Mouse (Mus musculus) MEL (cell line): Measurements from ENCODE around the gene Safb. TPM values are rescaled to one million over a fixed set of nuclear protein-coding genes. Genes with fewer than 3 reads are reported as not detected.
A peak's percentile ranks its signal among the peaks of the same experiment; 100 is the strongest.

ENCODE experiments used
- DNase-seq: peaks from one replicate; pipeline ENCODE4 v3.0.0; 2011; ENCODE audit warnings: low read depth, low spot score
- H3K27ac ChIP-seq: 2 replicates; pipeline ENCODE4 v1.5.1; 2012; ENCODE audit warnings: low read depth, mild to moderate bottlenecking, control low read depth, low read length, moderate library complexity; ENCODE audit not compliant: control insufficient read depth
- H3K27me3 ChIP-seq, 2 experiments: fragments of 150-350 bp in 1 of 2; sonication (generic) in 1 of 2; 2 replicates each; pipeline ENCODE4 v1.6.1; 2012; ENCODE audit warnings: low read length in 2 of 2, mild to moderate bottlenecking in 2 of 2, improper control_type of control experiment in 1 of 2, moderate library complexity in 1 of 2; ENCODE audit not compliant: insufficient read depth in 2 of 2, control insufficient read depth in 1 of 2
- H3K36me3 ChIP-seq, 2 experiments: 2 replicates each; pipeline ENCODE4 v1.6.1; 2012 to 2014; ENCODE audit warnings: low read length in 2 of 2, improper control_type of control experiment in 1 of 2, inconsistent platforms in 1 of 2, mild to moderate bottlenecking in 1 of 2; ENCODE audit not compliant: insufficient read depth in 2 of 2, control insufficient read depth in 1 of 2
- H3K4me1 ChIP-seq, 2 experiments: fragments of 150-350 bp in 1 of 2; sonication (generic) in 1 of 2; 2 replicates each; pipeline ENCODE4 v1.6.1; 2012; ENCODE audit warnings: low read length in 2 of 2, improper control_type of control experiment in 1 of 2, mild to moderate bottlenecking in 1 of 2; ENCODE audit not compliant: insufficient read depth in 2 of 2, control insufficient read depth in 1 of 2
- H3K4me3 ChIP-seq, 2 experiments: fragments of 150-350 bp in 1 of 2; sonication (generic) in 1 of 2; 2 replicates each; pipeline ENCODE4 v1.5.1; 2012; ENCODE audit warnings: low read depth in 2 of 2, low read length in 2 of 2, mild to moderate bottlenecking in 2 of 2, moderate library complexity in 2 of 2, control low read depth in 1 of 2, improper control_type of control experiment in 1 of 2; ENCODE audit not compliant: control insufficient read depth in 1 of 2, insufficient read depth in 1 of 2
- H3K79me2 ChIP-seq: 2 replicates; pipeline ENCODE4 v1.6.1; 2012; ENCODE audit warnings: mild to moderate bottlenecking, low read length, moderate library complexity; ENCODE audit not compliant: control insufficient read depth, poor library complexity, insufficient read depth
- H3K9ac ChIP-seq: 2 replicates; pipeline ENCODE4 v1.6.1; 2012; ENCODE audit warnings: low read depth, mild to moderate bottlenecking, control low read depth, low read length, moderate library complexity; ENCODE audit not compliant: control insufficient read depth, poor library complexity, severe bottlenecking
- H3K9me3 ChIP-seq: fragments of 150-350 bp; sonication (generic); replicated peaks from 2 replicates; pipeline ENCODE4 v1.6.1; 2012; ENCODE audit warnings: mild to moderate bottlenecking, low read length, improper control_type of control experiment, moderate library complexity; ENCODE audit not compliant: insufficient read depth
- BHLHE40 ChIP-seq: IDR thresholded peaks from 2 replicates; pipeline ENCODE4 v1.6.1; 2012; ENCODE audit warnings: low read depth, mild to moderate bottlenecking, inconsistent platforms, low read length, improper control_type of control experiment, borderline replicate concordance
- CHD1 ChIP-seq: IDR thresholded peaks from 2 replicates; pipeline ENCODE4 v1.6.1; 2012; ENCODE audit warnings: low read depth, mild to moderate bottlenecking, inconsistent platforms, low read length, improper control_type of control experiment
- CTCF ChIP-seq, 3 experiments: IDR thresholded peaks in 2 of 3; conservative IDR thresholded peaks in 1 of 3; 2 replicates each; pipeline ENCODE4 v1.5.1; 2011 to 2012; ENCODE audit warnings: low read length in 3 of 3, low read depth in 2 of 3, mild to moderate bottlenecking in 2 of 3, improper control_type of control experiment in 1 of 3, inconsistent platforms in 1 of 3, mixed read lengths in 1 of 3, moderate library complexity in 1 of 3; ENCODE audit not compliant: control insufficient read depth in 1 of 3, insufficient read depth in 1 of 3, poor library complexity in 1 of 3, severe bottlenecking in 1 of 3
- E2F4 ChIP-seq: IDR thresholded peaks from 2 replicates; pipeline ENCODE4 v1.6.1; 2011; ENCODE audit warnings: low read depth, low read length, improper control_type of control experiment, borderline replicate concordance
- ELF1 ChIP-seq: IDR thresholded peaks from 2 replicates; pipeline ENCODE4 v1.6.1; 2014; ENCODE audit warnings: low read depth, mild to moderate bottlenecking, inconsistent platforms, low read length, improper control_type of control experiment, moderate library complexity
- EP300 ChIP-seq, 2 experiments: IDR thresholded peaks; 2 replicates each; pipeline ENCODE4 v1.6.1; 2011; ENCODE audit warnings: improper control_type of control experiment in 2 of 2, low read length in 2 of 2, low read depth in 1 of 2, mild to moderate bottlenecking in 1 of 2
- ETS1 ChIP-seq: IDR thresholded peaks from 2 replicates; pipeline ENCODE4 v1.6.1; 2012; ENCODE audit warnings: low read depth, mild to moderate bottlenecking, inconsistent platforms, low read length, improper control_type of control experiment, moderate library complexity
- GABPA ChIP-seq: IDR thresholded peaks from 2 replicates; pipeline ENCODE4 v1.6.1; 2012; ENCODE audit warnings: low read depth, mild to moderate bottlenecking, inconsistent platforms, low read length, improper control_type of control experiment, moderate library complexity
- GATA1 ChIP-seq: IDR thresholded peaks from 2 replicates; pipeline ENCODE4 v1.6.1; 2011; ENCODE audit warnings: low read depth, low read length, improper control_type of control experiment
- HCFC1 ChIP-seq: IDR thresholded peaks from 2 replicates; pipeline ENCODE4 v1.6.1; 2012; ENCODE audit warnings: low read depth, mild to moderate bottlenecking, inconsistent platforms, low read length, improper control_type of control experiment, moderate library complexity
- KAT2A ChIP-seq: conservative IDR thresholded peaks from 2 replicates; pipeline ENCODE4 v1.6.1; 2012; ENCODE audit warnings: low read depth, low read length, improper control_type of control experiment, inconsistent platforms
- MAFK ChIP-seq: IDR thresholded peaks from 2 replicates; pipeline ENCODE4 v1.6.1; 2011; ENCODE audit warnings: low read depth, mild to moderate bottlenecking, low read length, improper control_type of control experiment, borderline replicate concordance
- MAX ChIP-seq: IDR thresholded peaks from 2 replicates; pipeline ENCODE4 v1.6.1; 2011; ENCODE audit warnings: low read length, improper control_type of control experiment
- MAZ ChIP-seq: IDR thresholded peaks from 2 replicates; pipeline ENCODE4 v1.6.1; 2012; ENCODE audit warnings: low read depth, mild to moderate bottlenecking, inconsistent platforms, low read length, improper control_type of control experiment
- MEF2A ChIP-seq: IDR thresholded peaks from 2 replicates; pipeline ENCODE4 v1.6.1; 2014; ENCODE audit warnings: low read depth, mild to moderate bottlenecking, inconsistent platforms, low read length, improper control_type of control experiment; ENCODE audit not compliant: poor library complexity, insufficient replicate concordance, severe bottlenecking; ENCODE audit errors: extremely low read depth
- MXI1 ChIP-seq: IDR thresholded peaks from 2 replicates; pipeline ENCODE4 v1.6.1; 2011; ENCODE audit warnings: mild to moderate bottlenecking, low read depth, low read length, improper control_type of control experiment
- MYB ChIP-seq: IDR thresholded peaks from 2 replicates; pipeline ENCODE4 v1.6.1; 2011; ENCODE audit warnings: mild to moderate bottlenecking, low read depth, low read length, improper control_type of control experiment
- NELFE ChIP-seq: IDR thresholded peaks from 2 replicates; pipeline ENCODE4 v1.6.1; 2011; ENCODE audit warnings: low read depth, low read length, improper control_type of control experiment
- NRF1 ChIP-seq: IDR thresholded peaks from 2 replicates; pipeline ENCODE4 v1.6.1; 2014; ENCODE audit warnings: low read depth, mild to moderate bottlenecking, inconsistent platforms, low read length, improper control_type of control experiment, moderate library complexity; ENCODE audit not compliant: poor library complexity, insufficient read depth, severe bottlenecking
- POLR2A ChIP-seq, 2 experiments: IDR thresholded peaks; 2 replicates each; pipeline ENCODE4 v1.6.1; 2011 to 2012; ENCODE audit warnings: low read length in 2 of 2, mild to moderate bottlenecking in 2 of 2, control low read depth in 1 of 2, improper control_type of control experiment in 1 of 2, low read depth in 1 of 2, moderate library complexity in 1 of 2; ENCODE audit not compliant: control insufficient read depth in 1 of 2, insufficient read depth in 1 of 2, poor library complexity in 1 of 2
- POLR2AphosphoS2 ChIP-seq: IDR thresholded peaks from 2 replicates; pipeline ENCODE4 v1.6.1; 2011; ENCODE audit warnings: low read length, improper control_type of control experiment
- POLR2AphosphoS5 ChIP-seq: IDR thresholded peaks from 2 replicates; pipeline ENCODE4 v1.6.1; 2012; ENCODE audit warnings: low read depth, borderline replicate concordance, mild to moderate bottlenecking, inconsistent platforms, low read length, moderate library complexity, mixed read lengths
- RAD21 ChIP-seq: IDR thresholded peaks from 2 replicates; pipeline ENCODE4 v1.6.1; 2011; ENCODE audit warnings: mild to moderate bottlenecking, low read depth, low read length, improper control_type of control experiment
- RCOR1 ChIP-seq: IDR thresholded peaks from 2 replicates; pipeline ENCODE4 v1.6.1; 2012; ENCODE audit warnings: low read depth, mild to moderate bottlenecking, inconsistent platforms, low read length, improper control_type of control experiment
- SMC3 ChIP-seq: IDR thresholded peaks from 2 replicates; pipeline ENCODE4 v1.6.1; 2011; ENCODE audit warnings: low read depth, low read length, improper control_type of control experiment
- TAL1 ChIP-seq: IDR thresholded peaks from 2 replicates; pipeline ENCODE4 v1.6.1; 2012; ENCODE audit warnings: mild to moderate bottlenecking, inconsistent platforms, low read length, moderate library complexity, mixed read lengths
- TBP ChIP-seq: IDR thresholded peaks from 2 replicates; pipeline ENCODE4 v1.8.0; 2011; ENCODE audit warnings: low read depth, low read length, improper control_type of control experiment
- TCF12 ChIP-seq: IDR thresholded peaks from 2 replicates; pipeline ENCODE4 v1.6.1; 2014; ENCODE audit warnings: low read depth, mild to moderate bottlenecking, inconsistent platforms, low read length, improper control_type of control experiment, moderate library complexity
- UBTF ChIP-seq: IDR thresholded peaks from 2 replicates; pipeline ENCODE4 v1.6.1; 2012; ENCODE audit warnings: low read depth, mild to moderate bottlenecking, inconsistent platforms, low read length, improper control_type of control experiment, moderate library complexity, borderline replicate concordance; ENCODE audit not compliant: insufficient read depth
- USF1 ChIP-seq: IDR thresholded peaks from 2 replicates; pipeline ENCODE4 v1.6.1; 2014; ENCODE audit warnings: low read depth, mild to moderate bottlenecking, inconsistent platforms, low read length, improper control_type of control experiment, moderate library complexity
- ZC3H11A ChIP-seq: IDR thresholded peaks from 2 replicates; pipeline ENCODE4 v1.6.1; 2012; ENCODE audit warnings: low read depth, mild to moderate bottlenecking, inconsistent platforms, low read length, improper control_type of control experiment
- ZKSCAN1 ChIP-seq: IDR thresholded peaks from 2 replicates; pipeline ENCODE4 v1.6.1; 2012; ENCODE audit warnings: low read depth, mild to moderate bottlenecking, inconsistent platforms, low read length, improper control_type of control experiment, moderate library complexity
- ZMIZ1 ChIP-seq: IDR thresholded peaks from 2 replicates; pipeline ENCODE4 v1.6.1; 2012; ENCODE audit warnings: low read depth, mild to moderate bottlenecking, inconsistent platforms, low read length, improper control_type of control experiment, moderate library complexity
- ZNF384 ChIP-seq: IDR thresholded peaks from 2 replicates; pipeline ENCODE4 v1.6.1; 2012; ENCODE audit warnings: low read depth, mild to moderate bottlenecking, inconsistent platforms, low read length, improper control_type of control experiment
- polyA plus RNA-seq, 2 experiments: library from polyadenylated mRNA; stranded (reverse) in 1 of 2; unstranded in 1 of 2; fragments of >175 nt in 1 of 2; fragments of >200 nt in 1 of 2; gene quantifications; 2 replicates each; pipeline versions ENCODE4 v1.2.1 to v1.2.4; 2012; ENCODE audit warnings: low replicate concordance in 2 of 2, low read depth in 1 of 2; ENCODE audit not compliant: insufficient read length in 2 of 2, insufficient read depth in 1 of 2, missing spikeins in 1 of 2
- total RNA-seq: library from RNA; depleted of rRNA; stranded (reverse); fragments of 300-350 nt; gene quantifications from 2 replicates; pipeline ENCODE4 v1.2.3, GENCODE M21; 2012; rRNA removed

Safb gene
- total RNA-seq (87.3 and 103 TPM in 2 replicates), polyA plus RNA-seq (100 to 1,000 TPM in 1 of 2 experiments, not detected in 1; 203 TPM)

DNA sequence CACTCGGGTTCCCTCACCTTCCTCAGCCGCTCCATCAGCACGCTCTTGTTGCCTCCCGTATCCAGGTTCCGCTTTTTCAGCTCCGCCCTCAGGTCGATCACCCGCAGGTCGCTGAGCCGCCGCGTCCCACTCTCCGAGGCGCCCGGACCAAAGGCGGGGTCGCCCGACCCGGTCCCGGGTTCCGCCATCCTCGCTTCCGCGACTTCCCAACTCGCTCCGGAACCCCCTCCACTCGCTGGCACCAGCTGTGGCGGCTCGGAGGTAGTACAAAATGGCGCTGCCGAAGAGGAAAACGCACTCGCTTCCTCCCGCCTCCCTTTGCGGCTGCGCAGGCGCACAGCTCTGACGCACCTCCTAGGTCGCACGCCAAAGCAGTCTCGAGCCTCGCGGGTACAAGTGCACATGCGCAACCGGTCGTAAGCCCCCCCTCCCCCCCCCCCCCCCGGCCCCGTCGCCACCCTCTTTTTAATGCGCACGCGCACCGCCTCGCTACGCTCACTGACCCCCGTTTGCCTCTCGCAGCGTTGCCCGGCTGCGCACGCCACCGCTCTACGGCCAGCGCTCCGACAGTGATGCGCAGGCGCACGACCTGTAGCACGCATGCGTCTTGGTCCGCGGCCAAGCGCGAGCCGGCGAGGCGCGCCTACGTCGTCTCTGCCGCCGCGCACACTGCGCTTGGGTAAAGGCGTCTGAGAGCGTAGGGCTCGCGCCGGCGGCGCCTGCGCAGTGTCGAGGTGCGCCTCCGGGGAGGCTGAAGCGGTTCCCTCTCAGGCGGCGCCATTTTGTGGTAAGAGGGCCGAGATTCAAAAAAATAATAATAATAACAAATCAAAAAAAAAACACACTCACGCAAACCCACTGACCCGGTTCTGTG lies at the start of gene Safb, which contains the start of gene Safb2:
TSS of gene Safb (plus strand) at position 569 of the 874 bp plus-strand sequence.
TSS of gene Safb2 (minus strand) at position 329 of the 874 bp plus-strand sequence.
- peaks cover 23 to 28% of the 10 kb centered on the region in 2 experiments for H3K36me3 ChIP-seq
- DNase-seq = peak; percentile 99
- no peaks in the 10 kb centered on the region for H3K27me3 ChIP-seq
- H3K4me1 ChIP-seq = peaks cover 12 to 31% of the 10 kb centered on the region in 2 experiments; a peak in 3 of 4 replicates
- H3K9me3 ChIP-seq = no peaks in the 10 kb centered on the region
- H3K79me2 ChIP-seq = peaks cover 90% of the 10 kb centered on the region
- peak within 1 kb of the TSS; percentile 95 for H3K27ac ChIP-seq
- peak within 1 kb of the TSS; percentile 96 for H3K9ac ChIP-seq
- peak within 1 kb of the TSS; percentile 91 to 95 for H3K4me3 ChIP-seq
- no peak for TF ChIP-seq ZNF384
- no peak for TF ChIP-seq TAL1
- TF ChIP-seq GATA1 = no peak
- TF ChIP-seq NRF1 = peak; percentile 81
- TF ChIP-seq TBP = peak; percentile 59
- TF ChIP-seq HCFC1 = peak; percentile 86
- peak; percentile 63 for TF ChIP-seq NELFE
- TF ChIP-seq POLR2AphosphoS2 = 0 out of 2 replicates have a peak, but pooled peaks have one; percentile 20
- TF ChIP-seq POLR2A (IDR thresholded peaks at IDR 0.05; ENCODE audit: control insufficient read depth in 1 of 2, insufficient read depth in 1 of 2, low read depth in 1 of 2, low read length in 2 of 2, poor library complexity in 1 of 2) = peak in 1 of 2 experiments; percentile 82; a peak in 2 of 4 replicates
- TF ChIP-seq ZKSCAN1 = no peak
- peak; percentile 62; the same call in 1 of the 2 replicates for TF ChIP-seq KAT2A
- TF ChIP-seq MAZ = no peak; the same call in none of the 2 replicates
- TF ChIP-seq MXI1 = peak; percentile 88
- TF ChIP-seq BHLHE40 = no peak
- no peak for TF ChIP-seq RCOR1
- no peak for TF ChIP-seq RAD21
- no peak for TF ChIP-seq CHD1
- no peak for TF ChIP-seq UBTF
- TF ChIP-seq ETS1 = no peak
- peak; percentile 61; the same call in 1 of the 2 replicates for TF ChIP-seq ZMIZ1
- 0 out of 2 replicates have a peak, but pooled peaks have one; percentile 22 for TF ChIP-seq E2F4
- TF ChIP-seq CTCF (IDR thresholded peaks at IDR 0.05 in 2 of 3, conservative IDR thresholded peaks at IDR 0.05 in 1 of 3; ENCODE audit: control insufficient read depth in 1 of 3, insufficient read depth in 1 of 3, low read depth in 2 of 3, low read length in 3 of 3, poor library complexity in 1 of 3, severe bottlenecking in 1 of 3) = no peak
- TF ChIP-seq MAX = peak; percentile 57
- TF ChIP-seq ZC3H11A = 0 out of 2 replicates have a peak, but pooled peaks have one; percentile 14
- peak; percentile 38 for TF ChIP-seq TCF12
- no peak for TF ChIP-seq SMC3
- TF ChIP-seq EP300 (IDR thresholded peaks at IDR 0.05; ENCODE audit: low read depth in 1 of 2, low read length in 2 of 2) = no peak
- TF ChIP-seq ELF1 = peak; percentile 70; the same call in 1 of the 2 replicates
- TF ChIP-seq GABPA = no peak
- no peak for TF ChIP-seq POLR2AphosphoS5
- no peak for TF ChIP-seq MEF2A
- TF ChIP-seq MAFK = no peak
- TF ChIP-seq USF1 = no peak
- TF ChIP-seq MYB = no peak
